Mouse (Mus musculus) embryonic facial prominence, embryonic 10.5 days (tissue): ENCODE measurements around the gene Slc44a5. TPM values are rescaled to one million over a fixed set of nuclear protein-coding genes. Genes with fewer than 3 reads are reported as not detected.
A peak's percentile ranks its signal among the peaks of the same experiment; 100 is the strongest.

Experiments
- DNase-seq: peaks from one replicate; pipeline ENCODE4 v3.0.0-alpha.2; 2017; ENCODE audit warnings: low spot score
- H3K27ac ChIP-seq: fragments of 300-500 bp; sonication (generic); replicated peaks from 2 replicates; pipeline ENCODE4 v1.5.1; 2016; ENCODE audit warnings: mild to moderate bottlenecking
- H3K27me3 ChIP-seq: fragments of 300-500 bp; sonication (generic); replicated peaks from 2 replicates; pipeline ENCODE4 v1.6.1; 2016; ENCODE audit warnings: low read depth, mild to moderate bottlenecking; ENCODE audit not compliant: poor library complexity, severe bottlenecking
- H3K36me3 ChIP-seq: fragments of 300-500 bp; sonication (generic); replicated peaks from 2 replicates; pipeline ENCODE4 v1.6.1; 2016; ENCODE audit warnings: mild to moderate bottlenecking, moderate library complexity
- H3K4me1 ChIP-seq: fragments of 300-500 bp; sonication (generic); 2 replicates; pipeline ENCODE4 v1.6.1; 2016
- H3K4me3 ChIP-seq: fragments of 300-500 bp; sonication (generic); 2 replicates; pipeline ENCODE4 v1.5.1; 2016; ENCODE audit warnings: mild to moderate bottlenecking, moderate library complexity
- H3K9me3 ChIP-seq: fragments of 300-500 bp; sonication (generic); 2 replicates; pipeline ENCODE4 v1.6.1; 2016; ENCODE audit warnings: mild to moderate bottlenecking
- WGBS: fragments of 180-500 bp; shearing (Covaris S2); methylation state at CpG from one replicate; pipeline ENCODE4 v1.1.7; 2016; 5-methylcytosine and 5-hydroxymethylcytosine counted together
- polyA plus RNA-seq: library from polyadenylated mRNA; unstranded; fragments of >200 nt; fragmentation: Nextera tagmentation; extraction: Ambion mirVana; gene quantifications from 2 replicates; pipeline ENCODE4 v1.2.1, GENCODE M21; 2016

Gene Slc44a5
- polyA plus RNA-seq, 1 experiment from 2014 or later: 0.56 TPM

- Histone ChIP-seq H3K27me3 (peaks cover 12% of the 10 kb centered on the region; the same call in 1 of the 2 replicates), H3K36me3 (no peaks in the 10 kb centered on the region), H3K4me1 (peaks cover 10% of the 10 kb centered on the region; the same call in 1 of the 2 replicates), H3K9me3 (no peaks in the 10 kb centered on the region), H3K27ac (no peak overlapping the region), H3K4me3 (no peak overlapping the region)
- DNase-seq: no peak
- 65% methylated on average over 6 of the region's 6 CpGs for WGBS
Measured at GRCm38 (mm10) chr3:154118992-154119603, 145.9 kb downstream of the Slc44a5 start.

DNA sequence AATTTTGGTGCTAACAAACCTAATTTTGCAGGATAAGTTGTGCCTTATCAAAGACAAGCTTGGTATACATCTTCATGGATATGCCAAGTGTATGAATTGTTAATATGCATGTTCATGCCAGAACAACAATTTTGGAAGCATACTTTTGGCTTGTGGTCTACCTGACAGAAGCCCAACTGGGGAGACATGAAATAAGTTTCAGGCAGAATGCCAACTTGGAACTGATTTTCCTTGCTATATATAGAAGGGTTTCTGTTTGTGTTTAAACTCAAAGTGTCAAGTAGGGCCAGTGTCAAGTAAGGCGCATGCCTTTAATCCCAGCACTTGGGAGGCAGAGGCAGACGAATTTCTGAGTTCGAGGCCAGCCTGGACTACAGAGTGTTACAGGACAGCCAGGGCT, 149.3 kb downstream of the Slc44a5 start:
- Histone ChIP-seq H3K36me3 (no peaks in the 10 kb centered on the region), H3K4me3 (no peak overlapping the region), H3K27me3 (peaks cover 43% of the 10 kb centered on the region), H3K9me3 (no peaks in the 10 kb centered on the region), H3K4me1 (peaks cover 26% of the 10 kb centered on the region), H3K27ac (no peak overlapping the region)
- WGBS: 92% methylated on average over 3 of the region's 3 CpGs
- DNase-seq: no peak

DNA sequence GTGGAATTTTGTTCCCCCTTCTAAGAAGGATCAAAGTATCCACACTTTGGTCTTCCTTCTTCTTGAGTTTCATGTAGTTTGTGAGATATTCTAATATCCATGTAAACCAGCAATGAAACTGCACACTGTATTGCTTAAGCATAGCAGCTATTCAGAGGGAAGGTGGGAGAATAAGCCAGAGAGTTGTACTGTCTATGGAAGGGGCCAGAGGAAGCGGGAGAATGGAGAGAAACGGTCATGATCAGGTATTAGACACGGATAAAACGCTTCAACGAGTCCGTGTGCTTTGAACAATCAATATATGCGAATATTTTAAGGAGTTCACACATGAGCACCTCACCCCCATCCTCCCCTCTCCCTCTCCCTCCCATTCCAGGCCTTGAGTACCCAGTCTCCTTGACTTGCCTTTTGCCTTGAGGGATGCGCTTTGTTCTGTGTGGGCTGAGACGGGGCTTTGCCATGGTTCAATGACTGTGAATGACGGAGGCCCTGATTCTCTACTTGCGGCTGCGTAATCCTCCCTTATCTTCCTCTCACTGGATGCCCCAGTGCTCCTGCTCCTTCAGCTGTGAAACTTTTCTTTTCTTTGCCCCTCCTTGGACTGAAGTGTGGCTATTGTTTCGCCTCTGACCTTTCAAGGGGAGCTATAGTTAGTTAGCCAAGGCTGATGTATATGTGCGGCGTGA, 151.8 kb downstream of the Slc44a5 start:
- no peak overlapping the region for H3K4me3 ChIP-seq
- peaks cover 20% of the 10 kb centered on the region for H3K4me1 ChIP-seq
- H3K27me3 ChIP-seq: peaks cover 43% of the 10 kb centered on the region
- WGBS: 36% methylated on average over 15 of the region's 15 CpGs
- DNase-seq: peak; percentile 26
- H3K9me3 ChIP-seq: no peaks in the 10 kb centered on the region
- H3K27ac ChIP-seq: no peak overlapping the region
- no peaks in the 10 kb centered on the region for H3K36me3 ChIP-seq

DNA sequence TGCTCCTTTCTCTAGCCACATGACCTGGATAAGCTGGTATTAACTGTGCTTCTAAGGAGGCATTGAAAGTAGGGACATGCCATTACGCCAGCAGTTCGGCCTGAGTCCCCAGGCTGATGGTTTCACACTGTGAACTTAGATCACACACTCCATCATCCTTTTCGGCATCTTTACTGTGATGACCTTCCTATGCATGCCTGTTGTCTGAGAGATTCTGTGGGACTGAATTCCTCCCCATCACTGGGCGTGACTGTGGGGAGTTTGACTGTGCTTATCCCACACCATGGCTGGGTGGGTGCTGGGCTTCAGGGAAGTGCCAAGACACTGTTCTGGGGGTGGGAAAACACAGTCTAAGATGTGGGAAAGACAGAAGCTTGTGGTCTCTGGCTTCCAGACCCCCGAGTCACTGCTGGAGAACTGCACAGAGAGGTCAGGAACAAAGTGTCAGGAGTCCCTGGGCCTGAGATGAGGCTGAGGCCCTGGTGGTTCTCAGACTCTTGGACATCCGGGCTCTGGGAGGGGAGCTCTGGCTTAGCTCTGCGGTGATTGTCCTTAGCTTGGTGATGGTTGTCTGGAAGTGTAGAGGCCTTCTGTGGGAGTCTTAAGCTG, 152.6 kb downstream of the Slc44a5 start:
- Histone ChIP-seq H3K36me3 (no peaks in the 10 kb centered on the region), H3K27me3 (peaks cover 43% of the 10 kb centered on the region), H3K27ac (no peak overlapping the region), H3K4me3 (no peak overlapping the region), H3K4me1 (peaks cover 20% of the 10 kb centered on the region), H3K9me3 (no peaks in the 10 kb centered on the region)
- DNase-seq: no peak
- 43% methylated on average over 7 of the region's 7 CpGs for WGBS

GRCm38 (mm10) chr3:154127246-154127645, 154.0 kb downstream of the Slc44a5 start:
- no peak for DNase-seq
- Histone ChIP-seq H3K27ac (no peak overlapping the region), H3K36me3 (no peaks in the 10 kb centered on the region), H3K4me3 (no peak overlapping the region), H3K9me3 (no peaks in the 10 kb centered on the region), H3K27me3 (peaks cover 38% of the 10 kb centered on the region), H3K4me1 (peaks cover 20% of the 10 kb centered on the region)
- WGBS: 85% methylated on average over 3 of the region's 3 CpGs

DNA sequence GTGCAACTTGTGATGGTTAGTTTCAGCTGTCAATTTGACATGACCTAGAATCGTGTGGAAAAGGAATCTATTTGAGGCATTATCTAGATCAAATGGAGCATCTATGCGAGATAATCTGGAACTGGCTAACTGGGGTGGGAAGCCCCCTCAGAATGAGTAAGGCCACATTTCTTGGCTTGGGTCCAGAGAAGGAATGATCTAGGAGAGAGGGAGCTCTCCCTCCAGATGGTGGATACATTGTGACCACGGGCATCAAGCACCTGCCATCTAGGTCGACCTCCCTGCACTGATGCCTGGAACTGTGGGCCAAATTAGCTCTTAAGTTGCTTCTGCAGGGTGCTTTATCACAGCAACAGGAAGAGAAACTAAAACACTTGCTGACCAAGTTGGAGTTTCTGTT, 155.8 kb downstream of the Slc44a5 start:
- no peak for DNase-seq
- peaks cover 32% of the 10 kb centered on the region for H3K27me3 ChIP-seq
- H3K9me3 ChIP-seq: no peaks in the 10 kb centered on the region
- H3K27ac ChIP-seq: no peak overlapping the region
- H3K4me1 ChIP-seq: peaks cover 20% of the 10 kb centered on the region
- 83% methylated on average over 4 of the region's 4 CpGs for WGBS
- H3K4me3 ChIP-seq: no peak overlapping the region
- no peaks in the 10 kb centered on the region for H3K36me3 ChIP-seq

GRCm38 (mm10) chr3:154130431-154131114, 157.3 kb downstream of the Slc44a5 start:
- no peak for DNase-seq
- Histone ChIP-seq H3K4me1 (peaks cover 14% of the 10 kb centered on the region), H3K27me3 (peaks cover 17% of the 10 kb centered on the region), H3K4me3 (no peak overlapping the region), H3K27ac (no peak overlapping the region), H3K36me3 (no peaks in the 10 kb centered on the region), H3K9me3 (no peaks in the 10 kb centered on the region)
- WGBS: 87% methylated on average over 6 of the region's 6 CpGs

DNA sequence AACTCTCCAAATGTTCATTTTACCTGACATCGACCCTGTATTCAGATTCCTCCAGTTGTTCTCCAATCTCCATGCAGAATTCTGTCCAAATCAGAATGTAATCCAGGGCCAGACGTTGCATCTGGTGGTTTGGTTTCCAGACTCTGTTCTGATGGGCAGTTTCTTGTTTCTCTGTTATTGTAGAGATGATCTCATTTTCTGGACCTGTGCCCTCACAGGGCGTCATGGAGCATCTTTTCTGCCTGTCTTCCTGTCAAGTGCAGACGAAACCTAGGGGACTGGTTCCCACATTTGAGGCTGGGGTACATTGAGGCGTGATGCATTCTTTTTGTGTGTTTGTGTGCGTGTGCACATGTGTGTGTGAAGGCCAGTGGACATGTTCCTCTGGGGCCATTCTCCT, 160.8 kb downstream of the Slc44a5 start:
- Histone ChIP-seq H3K36me3 (no peaks in the 10 kb centered on the region), H3K4me3 (no peak overlapping the region), H3K4me1 (no peaks in the 10 kb centered on the region), H3K27ac (no peak overlapping the region), H3K27me3 (no peaks in the 10 kb centered on the region), H3K9me3 (no peaks in the 10 kb centered on the region)
- DNase-seq: no peak
- 90% methylated on average over 6 of the region's 6 CpGs for WGBS

DNA sequence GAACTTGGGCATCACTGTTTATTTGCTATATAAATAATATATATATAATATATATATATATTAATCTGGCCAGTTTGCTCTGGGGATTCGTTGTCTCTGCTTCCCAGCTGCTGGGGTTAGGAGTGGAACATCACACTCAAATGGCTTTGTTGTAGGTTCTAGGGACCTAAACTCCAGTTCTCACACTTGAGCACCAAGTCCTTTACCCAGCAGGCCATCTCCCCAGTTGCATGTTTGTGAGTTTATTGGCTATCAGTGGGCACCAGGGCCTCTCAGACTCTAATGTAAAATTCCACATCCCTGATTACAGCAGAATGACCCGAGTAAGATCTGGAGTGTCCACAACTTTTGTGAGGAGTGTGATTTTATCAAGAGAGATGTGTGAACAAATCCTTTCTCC, 161.5 kb downstream of the Slc44a5 start:
- 89% methylated on average over 2 of the region's 2 CpGs for WGBS
- Histone ChIP-seq H3K36me3 (no peaks in the 10 kb centered on the region), H3K9me3 (no peaks in the 10 kb centered on the region), H3K27me3 (no peaks in the 10 kb centered on the region), H3K4me3 (no peak overlapping the region), H3K27ac (no peak overlapping the region), H3K4me1 (no peaks in the 10 kb centered on the region)
- DNase-seq: no peak

DNA sequence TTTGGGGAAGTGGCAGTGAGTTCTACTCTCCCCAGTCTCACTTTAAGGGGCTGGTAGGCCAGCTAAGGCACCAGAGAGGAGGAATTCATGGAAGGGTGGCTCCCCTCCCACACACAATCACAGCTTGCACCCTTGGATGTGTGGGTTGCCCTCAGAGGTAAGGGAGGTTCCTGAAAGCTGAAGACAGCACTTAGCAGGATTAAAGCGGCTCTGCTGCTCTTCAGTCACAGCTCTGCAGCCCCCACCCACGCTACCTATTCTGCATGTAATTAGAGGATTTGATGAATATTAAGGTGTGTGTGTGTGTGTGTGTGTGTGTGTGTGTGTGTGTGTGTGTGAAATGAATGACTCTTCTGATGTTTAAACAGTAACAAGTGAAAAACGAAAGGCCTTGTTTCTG, 163.3 kb downstream of the Slc44a5 start:
- Histone ChIP-seq H3K4me3 (no peak overlapping the region), H3K27me3 (no peaks in the 10 kb centered on the region), H3K27ac (no peak overlapping the region), H3K4me1 (no peaks in the 10 kb centered on the region), H3K36me3 (no peaks in the 10 kb centered on the region), H3K9me3 (no peaks in the 10 kb centered on the region)
- no peak for DNase-seq
- 85% methylated on average over 3 of the region's 3 CpGs for WGBS

GRCm38 (mm10) chr3:154141346-154141745, 168.1 kb downstream of the Slc44a5 start:
- H3K4me1 ChIP-seq: no peaks in the 10 kb centered on the region
- no peaks in the 10 kb centered on the region for H3K9me3 ChIP-seq
- no peaks in the 10 kb centered on the region for H3K36me3 ChIP-seq
- no peaks in the 10 kb centered on the region for H3K27me3 ChIP-seq
- H3K4me3 ChIP-seq: no peak overlapping the region
- DNase-seq: no peak
- 85% methylated on average over 4 of the region's 4 CpGs for WGBS
- H3K27ac ChIP-seq: no peak overlapping the region

DNA sequence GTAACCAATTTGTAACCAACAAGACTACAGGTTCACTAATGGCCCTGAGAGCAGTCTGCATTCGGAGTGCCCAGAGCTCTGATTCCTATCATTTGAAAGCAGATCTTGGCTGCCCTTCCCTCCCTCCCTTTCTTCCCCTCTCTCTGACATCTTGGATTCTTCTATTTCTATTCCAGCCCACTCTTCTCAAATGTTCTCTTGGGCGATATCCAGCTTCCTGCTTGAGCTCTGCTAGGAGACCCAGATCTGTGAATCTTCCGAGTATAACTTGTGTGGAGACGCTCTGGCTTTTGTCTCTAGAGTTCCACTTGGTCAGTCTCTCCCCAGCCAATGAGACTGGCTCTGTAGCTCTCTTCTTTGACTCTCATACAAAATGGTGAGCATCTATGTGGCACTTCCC, 169.4 kb downstream of the Slc44a5 start:
- Histone ChIP-seq H3K36me3 (no peaks in the 10 kb centered on the region), H3K27ac (no peak overlapping the region), H3K9me3 (no peaks in the 10 kb centered on the region), H3K4me1 (no peaks in the 10 kb centered on the region), H3K4me3 (no peak overlapping the region), H3K27me3 (no peaks in the 10 kb centered on the region)
- no peak for DNase-seq
- 87% methylated on average over 4 of the region's 4 CpGs for WGBS
